Mouse (Mus musculus) G1E (cell line): ENCODE measurements around the gene Id2.

Experiments used
- CTCF ChIP-seq: IDR thresholded peaks from 2 replicates; pipeline ENCODE4 v1.5.1; 2012; ENCODE audit warnings: low read depth, low read length, inconsistent platforms, mixed read lengths
- GATA2 ChIP-seq: IDR thresholded peaks from 2 replicates; pipeline ENCODE4 v1.6.1; 2012; ENCODE audit warnings: low read depth, low read length, inconsistent platforms, borderline replicate concordance
- POLR2AphosphoS5 ChIP-seq: IDR thresholded peaks from 2 replicates; pipeline ENCODE4 v1.6.1; 2012; ENCODE audit warnings: low read depth, low read length, inconsistent platforms; ENCODE audit not compliant: insufficient replicate concordance
- TAL1 ChIP-seq: conservative IDR thresholded peaks from 2 replicates; pipeline ENCODE4 v1.6.1; 2012; ENCODE audit warnings: low read depth, low read length, inconsistent platforms, mixed read lengths

DNA sequence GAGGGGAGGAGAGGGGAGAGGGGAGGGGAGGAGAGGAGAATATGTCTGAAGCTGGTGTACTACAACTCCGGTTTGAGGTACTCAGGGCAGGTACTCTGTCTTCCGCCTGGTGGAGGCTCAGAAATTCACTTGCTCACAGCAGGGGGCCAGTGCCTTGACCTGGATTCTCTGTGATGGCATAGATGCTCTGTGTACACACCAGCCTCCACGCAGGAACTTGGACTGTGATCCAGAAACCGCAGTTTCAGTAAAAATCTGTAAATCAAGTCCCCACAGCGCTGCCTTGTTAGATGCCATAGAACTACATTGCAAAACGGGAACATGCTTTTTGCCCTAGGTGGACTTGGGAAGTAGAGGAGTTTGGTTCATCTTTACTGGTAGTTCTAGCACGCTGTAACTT is 44.4 kb upstream of the Id2 start:
- no peak for TF ChIP-seq TAL1
- no peak for TF ChIP-seq CTCF
- TF ChIP-seq GATA2, result no peak
- TF ChIP-seq POLR2AphosphoS5, result no peak
